Mouse (Mus musculus) right cerebral cortex, postnatal 14 days (tissue): ENCODE measurements around the gene Cxadr.
A peak's percentile ranks its signal among the peaks of the same experiment; 100 is the strongest.

Source experiments
- DNase-seq: peaks from one replicate; pipeline ENCODE4 v3.0.0; 2022

The Cxadr gene

DNA sequence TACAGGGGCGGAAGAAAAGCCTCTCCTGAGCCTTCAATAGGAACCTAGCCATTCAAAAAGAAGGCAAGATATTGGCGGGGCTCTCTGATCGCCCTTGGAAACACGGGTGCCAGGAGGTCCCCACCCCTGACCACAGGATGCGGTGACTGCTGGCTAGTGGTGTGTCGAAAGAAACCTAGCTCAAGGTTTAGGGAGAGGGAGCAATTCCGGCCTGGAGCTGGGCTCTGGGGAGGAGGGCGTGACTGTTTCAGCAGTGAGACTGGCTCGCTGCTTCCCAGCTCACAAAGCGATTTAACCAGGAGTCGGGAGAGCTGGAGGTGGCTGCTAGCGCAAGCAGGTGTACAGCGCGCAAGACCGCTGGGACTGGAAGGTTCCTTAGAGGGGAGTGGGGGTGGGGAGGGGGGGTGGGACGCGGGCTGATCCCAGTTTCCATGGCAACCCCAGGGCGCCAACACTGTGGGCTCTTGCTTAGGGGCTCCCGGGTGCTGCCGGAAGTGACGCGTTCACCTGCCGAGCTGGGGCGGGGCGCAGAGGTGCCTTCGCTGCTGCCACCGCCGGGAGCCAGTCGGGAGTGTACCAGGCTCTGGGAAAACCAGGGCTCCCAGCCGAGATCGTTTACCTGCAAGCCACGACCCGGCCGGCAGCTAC, at the start of gene Cxadr:
Gene Cxadr (plus strand): TSS at position 307 of the 648 bp plus-strand sequence.
- DNase-seq, result peak; percentile 82

DNA sequence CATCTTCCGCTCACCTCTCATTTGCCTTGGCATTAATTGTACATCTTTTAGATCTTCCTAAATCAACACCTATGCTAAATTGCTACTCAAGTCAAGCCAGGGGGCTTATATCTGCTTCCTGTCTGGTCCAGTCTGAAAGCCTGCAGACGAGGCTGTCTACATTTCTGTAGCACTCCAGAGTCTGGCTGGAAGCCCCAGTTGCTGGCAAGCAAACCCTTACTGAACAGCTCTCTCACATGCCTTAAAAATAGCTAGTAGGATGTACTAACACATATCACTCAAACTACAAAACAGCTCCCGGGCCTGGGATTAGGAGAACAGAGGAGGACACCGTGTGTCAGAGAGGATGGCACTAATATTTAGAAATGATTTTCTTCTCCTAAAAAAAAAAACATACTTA, 42.3 kb upstream of the Cxadr start:
- DNase-seq, result peak; percentile 53

DNA sequence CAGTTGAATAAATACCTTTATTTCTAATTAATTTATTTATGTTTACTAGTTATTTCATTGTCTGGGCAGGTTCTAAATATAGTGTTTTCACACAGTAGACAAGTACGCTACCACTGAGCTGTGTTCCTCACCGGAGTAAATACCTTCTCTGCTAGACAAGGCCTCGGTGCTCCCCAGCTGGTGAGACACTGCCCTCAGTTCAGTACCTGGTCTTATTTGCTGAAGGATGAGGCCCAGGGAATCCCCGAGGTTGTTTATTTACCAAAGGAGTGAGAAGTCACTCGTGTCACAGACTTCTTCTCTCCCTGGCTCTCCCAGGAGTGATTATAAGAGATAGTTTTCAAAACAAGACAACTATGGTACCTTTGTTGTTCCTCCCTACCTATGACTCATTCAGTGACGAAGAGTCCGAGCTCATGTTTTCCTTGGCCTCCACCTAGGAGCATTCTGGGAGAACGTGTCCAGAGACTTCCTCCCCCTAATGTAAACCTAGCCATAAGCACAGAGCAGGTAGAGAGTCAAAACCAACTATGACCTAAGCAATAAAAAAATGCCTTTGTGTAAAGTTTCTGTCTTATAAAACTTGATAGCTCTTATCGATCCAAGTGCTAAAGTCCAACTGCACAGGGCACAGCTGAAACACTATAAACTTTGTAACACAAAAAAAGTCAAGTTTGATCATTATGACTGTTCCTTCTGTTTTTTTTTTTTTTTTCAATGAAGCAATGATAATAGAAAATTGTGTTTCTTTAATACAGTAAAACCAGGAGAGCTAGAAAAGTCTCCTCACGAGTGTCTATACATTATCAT, 41.0 kb upstream of the Cxadr start:
- DNase-seq, result no peak

DNA sequence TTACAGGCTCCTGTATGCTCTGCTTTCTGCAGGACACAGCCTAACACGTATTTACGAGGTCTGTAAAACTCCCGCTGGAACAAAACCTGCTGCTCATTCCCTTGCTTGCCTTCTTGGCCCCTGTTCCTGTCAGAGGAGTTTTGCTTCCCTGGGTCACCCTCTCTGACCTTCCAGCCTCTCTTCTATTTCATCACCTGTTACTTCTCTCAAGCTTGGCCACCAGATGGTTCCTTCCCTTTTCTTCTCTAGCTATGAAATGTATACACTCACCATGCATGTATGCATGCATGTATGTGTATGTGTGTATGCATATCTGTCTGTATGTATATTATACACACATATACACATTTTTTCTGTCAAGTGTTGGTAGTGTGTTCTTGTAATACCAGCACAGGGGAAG, 39.8 kb upstream of the Cxadr start:
- DNase-seq, result no peak

DNA sequence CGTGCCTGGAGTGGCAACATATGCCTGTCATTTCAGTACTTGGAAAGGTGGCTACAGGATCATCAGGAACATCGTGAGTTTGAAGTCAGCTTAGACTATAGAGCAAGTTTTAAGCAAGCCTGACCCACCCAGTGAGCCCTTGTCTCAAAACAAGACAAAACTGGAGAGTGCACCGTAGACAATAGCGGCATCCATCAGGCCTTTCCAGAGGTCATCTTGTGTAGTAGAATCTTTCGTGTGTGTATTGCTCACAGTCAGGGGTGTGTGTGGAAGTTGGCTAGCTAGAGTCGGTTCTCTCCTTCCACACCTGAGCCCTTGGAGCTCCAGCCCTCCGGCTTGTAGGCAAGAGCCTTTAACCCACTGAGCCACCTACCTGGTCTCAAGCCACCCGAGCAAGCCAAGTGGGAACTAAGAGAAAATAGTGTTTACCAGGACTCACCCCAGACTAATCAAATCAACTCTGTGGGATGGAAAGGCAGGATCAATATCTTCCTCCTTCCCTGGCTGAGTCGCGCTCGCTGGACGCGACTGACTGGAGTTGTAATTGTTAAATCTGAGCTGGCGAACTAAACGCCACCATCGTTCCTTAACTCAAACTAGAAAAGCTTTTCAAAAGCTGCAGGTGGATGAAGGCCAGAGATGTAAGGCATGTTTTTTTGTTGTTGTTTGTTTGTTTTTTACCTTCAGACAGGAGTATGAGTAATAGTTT, 36.7 kb upstream of the Cxadr start:
- DNase-seq, result no peak

DNA sequence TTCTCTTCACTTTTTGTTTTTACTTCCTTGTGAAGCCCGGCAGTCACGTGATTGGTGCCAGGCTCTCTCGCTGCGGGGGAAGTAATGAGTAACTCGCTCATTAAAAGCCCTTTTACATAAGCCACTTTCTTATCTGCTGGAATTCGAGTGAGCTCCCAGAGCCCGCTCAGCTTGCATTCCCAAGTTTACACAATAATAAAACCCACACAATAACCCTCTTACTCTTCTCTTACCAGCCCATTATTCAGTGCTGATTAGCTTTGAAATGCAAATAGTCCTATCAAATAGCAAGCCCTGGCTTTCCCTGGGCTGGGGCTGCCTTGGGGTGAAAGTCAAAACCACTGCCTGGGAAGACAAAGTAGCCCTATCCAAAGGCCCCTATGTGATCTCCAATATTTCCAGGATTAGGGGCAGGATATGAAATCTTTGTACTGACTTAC, 36.1 kb upstream of the Cxadr start:
- DNase-seq, result peak; percentile 24

DNA sequence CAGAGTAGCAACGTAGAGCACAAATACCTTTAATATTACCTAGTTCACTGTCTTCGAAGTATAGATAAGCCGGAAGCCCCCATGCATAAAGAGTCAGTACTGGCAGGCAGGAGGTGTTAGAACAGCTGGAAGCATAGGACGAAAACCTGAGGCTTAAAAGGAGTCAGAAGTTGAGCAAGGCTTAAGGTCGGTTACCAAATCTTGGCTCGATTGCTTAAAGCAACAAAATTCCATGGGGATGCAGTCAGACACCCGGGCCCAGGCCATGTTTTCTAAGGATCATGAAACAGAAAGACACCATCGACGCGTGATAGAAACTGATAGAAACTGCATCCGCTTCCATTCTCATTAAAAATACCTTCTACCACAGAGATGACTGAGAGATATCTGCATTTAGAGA, 35.5 kb upstream of the Cxadr start:
- no peak for DNase-seq

DNA sequence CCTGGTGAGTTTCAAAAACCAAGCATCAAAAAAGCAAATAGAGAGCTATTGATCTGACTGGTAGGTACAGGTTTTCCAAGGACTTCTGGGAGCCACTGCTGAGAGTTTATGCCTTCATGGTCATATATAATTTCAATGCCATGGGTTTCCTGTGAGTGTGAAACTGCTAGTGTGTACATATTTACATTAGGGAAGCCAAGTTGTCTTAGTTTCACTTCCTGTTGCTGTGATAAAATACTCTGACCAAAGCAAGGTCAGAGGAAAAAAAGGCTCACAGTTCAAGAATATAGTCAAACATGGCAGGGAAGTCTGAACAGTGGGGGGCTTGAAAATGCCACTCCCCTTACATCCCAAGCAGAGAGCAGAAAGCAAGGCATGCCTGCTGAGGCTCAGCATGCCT, 33.8 kb upstream of the Cxadr start:
- DNase-seq, result no peak

DNA sequence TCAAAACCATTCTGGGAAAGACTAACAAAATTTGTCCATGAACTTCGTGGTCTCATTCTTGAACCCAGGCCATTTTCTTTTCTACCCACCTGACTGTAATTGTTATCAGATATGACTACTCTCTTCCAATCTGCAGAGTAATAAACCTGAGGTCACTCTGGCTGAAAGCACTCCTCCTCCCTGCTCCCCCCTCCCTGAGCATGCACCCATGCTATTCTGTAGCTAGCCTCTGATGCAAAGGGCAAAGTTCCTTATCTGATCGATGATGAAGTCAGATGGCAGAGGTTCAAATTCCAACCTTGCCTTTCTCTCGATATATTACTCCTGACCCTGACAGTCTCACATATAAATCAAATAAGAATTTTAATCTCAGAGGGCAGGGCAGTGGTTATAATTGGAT, 33.1 kb upstream of the Cxadr start:
- no peak for DNase-seq

DNA sequence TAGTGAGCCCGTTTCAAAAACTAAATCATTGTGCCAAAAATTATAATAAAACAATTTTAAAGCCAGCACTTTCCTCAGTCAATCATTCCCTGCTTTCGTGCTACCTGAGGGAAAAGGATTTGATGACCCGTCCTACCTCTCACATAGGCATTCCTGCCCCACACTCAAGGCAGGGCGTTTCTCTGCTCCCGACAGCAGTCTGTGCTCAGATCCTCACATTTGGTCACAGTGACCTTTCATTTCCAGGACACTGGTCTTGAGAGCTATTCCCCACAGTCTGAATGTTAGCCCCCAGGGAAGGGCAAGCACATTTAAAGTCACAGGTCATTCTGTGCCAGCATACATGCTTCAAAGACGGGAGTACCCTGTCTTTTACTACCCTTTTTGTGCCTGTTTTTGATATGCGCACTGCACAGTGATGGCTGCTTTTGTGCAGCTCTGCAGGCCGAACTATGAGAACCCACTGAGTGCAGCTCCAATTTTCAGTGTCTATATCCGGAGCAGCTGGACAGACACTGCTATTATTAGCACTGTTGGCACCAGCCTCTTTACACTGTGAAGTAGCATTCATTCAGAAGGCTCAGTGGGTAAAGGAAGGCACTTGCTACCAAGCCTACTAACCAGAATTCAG, 26.3 kb upstream of the Cxadr start:
- DNase-seq, result no peak

DNA sequence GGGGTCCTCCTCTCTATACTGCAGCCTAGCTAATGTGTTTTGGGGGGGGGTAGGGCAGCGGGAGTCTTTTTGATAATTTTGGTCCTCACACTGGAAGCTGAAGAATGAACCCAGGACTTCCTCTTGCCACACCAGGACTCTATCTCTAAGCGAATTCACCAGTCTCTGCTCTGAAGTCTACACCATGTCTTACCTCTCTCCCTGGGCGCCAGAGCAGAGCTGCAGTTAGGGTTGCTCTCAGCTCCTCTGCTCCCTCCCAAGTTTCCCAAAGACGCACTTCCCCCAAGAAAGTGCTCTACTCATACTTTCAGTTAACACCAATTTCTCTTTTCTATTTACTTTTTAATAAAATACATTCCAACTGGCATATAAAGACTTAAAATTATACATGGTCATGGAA, 23.7 kb upstream of the Cxadr start:
- DNase-seq, result no peak

DNA sequence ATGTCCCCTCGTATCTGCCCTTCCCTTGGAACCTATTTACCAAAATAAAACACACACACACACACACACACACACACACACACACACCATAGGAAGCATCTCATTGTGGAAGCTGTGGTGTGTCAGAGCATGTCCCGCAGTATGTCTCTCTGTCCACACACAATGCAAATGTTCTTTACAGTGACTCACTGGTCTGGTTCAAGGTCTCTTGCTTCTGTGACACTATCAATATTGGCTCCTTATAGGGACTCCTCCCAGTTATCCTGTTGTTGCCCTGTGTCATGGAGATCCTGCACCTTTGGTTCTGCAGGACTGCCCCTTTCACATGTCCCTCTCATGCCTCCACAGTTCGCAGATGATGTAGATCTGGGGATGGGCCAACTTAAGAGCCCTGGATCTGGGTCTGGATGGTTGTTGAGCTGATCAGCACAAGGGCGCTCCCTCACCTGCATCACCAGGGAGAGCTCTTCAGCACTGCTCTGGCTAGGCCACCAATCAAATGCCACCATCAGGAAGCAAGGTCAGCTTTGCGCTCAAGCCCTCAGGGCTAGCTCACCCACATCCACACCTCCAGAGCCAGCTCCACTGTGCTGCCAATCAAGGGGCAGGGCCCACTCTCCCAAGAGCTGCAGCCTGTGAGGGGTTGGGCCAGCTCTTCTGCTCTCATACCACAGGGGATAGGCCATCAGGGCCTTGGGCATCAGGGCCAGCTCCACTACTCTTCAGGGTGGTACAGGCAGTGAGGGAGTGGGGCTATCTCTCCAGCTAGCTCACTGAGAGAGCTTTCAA, 21.0 kb upstream of the Cxadr start:
- no peak for DNase-seq

DNA sequence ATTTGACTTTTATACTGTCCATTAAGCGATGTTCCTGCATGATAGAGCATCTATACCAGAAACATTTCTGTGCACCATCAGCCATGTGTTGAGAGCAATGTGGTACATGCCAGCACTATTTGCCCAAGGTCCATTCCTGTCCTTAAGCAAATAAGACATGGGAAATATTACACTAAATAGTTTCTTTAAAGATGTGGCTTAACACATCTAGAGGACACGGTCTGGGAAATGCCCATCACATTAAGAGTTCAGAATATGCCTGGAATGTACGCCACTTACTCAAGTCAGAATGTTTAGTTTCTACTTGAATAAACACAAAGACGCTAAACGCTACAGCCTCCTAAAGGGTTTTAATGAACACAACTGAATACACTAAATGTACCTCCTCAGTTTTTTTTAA, 18.1 kb upstream of the Cxadr start:
- DNase-seq, result no peak

DNA sequence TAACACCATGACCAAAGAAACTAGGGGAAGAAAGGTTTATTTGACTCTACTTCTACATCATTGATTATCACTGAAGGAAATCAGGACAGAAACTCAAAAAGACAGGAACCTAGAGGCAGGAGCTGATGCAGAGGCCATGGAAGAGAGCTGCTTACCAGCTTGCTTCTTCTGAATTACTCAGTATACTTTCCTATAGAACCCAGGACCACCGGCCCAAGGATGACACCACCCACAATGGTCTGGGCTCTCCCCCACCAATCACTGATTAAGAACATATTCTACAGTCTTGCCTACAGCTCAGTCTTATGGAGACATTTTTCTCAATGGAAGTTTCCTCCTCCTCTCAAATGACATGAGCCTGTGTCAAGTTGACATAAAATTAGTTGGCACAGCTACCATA, 7.2 kb upstream of the Cxadr start:
- DNase-seq, result no peak

DNA sequence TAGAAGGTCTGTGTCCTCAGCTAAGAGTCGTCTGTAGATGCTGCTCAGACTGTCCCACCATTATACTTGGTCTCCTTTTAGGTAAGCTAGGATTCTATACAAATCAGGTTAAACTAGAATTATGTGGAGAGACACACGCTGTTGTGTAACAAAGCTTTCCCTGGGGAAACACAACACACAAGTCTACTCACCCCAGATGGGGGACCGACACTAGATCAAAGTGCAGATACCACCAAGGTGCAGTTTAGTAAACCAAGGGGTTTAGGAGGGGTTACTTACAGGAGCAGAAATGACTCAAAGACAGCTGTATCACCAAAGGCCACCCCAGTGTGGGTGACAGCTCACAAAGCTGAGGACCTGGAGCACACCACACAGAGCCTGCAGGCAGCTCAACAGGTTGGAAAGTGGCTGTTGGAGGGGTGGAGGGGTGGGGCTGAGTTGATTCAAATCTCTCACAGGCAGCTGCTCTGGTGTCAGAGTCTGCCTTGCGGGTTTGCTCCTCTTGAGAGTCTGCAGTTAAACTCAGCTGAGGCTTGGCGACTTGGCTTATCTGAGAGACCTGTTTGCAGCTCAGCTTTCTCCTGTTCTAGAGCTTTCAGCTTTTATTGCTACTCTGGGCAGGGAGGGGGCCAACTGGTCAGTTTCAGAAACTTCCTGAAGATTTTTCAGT, 6.5 kb upstream of the Cxadr start:
- DNase-seq, result no peak

DNA sequence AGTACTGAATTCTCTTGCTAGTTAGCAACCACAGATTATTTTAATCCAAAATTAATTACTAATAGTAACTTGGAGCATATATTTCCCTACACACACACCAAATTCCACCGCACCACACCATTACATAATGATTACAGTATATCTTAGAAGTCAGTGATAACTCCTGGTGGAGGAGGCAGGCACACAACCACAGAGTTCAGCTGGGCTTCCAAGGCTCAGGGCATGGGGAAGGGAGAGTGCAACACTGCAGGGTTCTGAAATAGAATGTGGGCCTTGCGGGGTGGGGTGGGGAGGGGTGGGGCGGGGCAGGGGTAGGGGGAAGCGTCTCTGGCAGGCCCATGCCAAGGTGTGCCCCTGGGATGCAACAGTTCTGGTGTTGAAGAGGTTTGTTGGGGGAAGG, 5.7 kb upstream of the Cxadr start:
- no peak for DNase-seq

DNA sequence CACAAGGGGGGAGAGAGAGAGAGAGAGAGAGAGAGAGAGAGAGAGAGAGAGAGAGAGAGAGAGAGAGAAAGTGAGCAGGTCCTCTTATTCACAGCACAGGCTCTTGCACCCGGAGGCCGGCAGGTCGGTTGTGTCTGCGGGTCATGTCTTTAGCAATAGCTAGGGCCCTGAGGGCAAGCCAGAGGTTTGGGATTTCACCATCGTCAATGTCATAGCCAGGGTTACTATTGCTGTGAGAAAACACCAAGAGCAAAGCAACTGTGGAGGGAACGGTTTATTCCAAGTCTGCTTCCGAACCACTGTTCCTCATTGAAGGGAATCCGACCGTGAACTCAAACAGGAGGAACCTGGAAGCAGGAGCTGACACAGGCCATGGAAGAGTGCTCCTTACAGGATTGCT, 5.2 kb upstream of the Cxadr start:
- DNase-seq, result no peak

DNA sequence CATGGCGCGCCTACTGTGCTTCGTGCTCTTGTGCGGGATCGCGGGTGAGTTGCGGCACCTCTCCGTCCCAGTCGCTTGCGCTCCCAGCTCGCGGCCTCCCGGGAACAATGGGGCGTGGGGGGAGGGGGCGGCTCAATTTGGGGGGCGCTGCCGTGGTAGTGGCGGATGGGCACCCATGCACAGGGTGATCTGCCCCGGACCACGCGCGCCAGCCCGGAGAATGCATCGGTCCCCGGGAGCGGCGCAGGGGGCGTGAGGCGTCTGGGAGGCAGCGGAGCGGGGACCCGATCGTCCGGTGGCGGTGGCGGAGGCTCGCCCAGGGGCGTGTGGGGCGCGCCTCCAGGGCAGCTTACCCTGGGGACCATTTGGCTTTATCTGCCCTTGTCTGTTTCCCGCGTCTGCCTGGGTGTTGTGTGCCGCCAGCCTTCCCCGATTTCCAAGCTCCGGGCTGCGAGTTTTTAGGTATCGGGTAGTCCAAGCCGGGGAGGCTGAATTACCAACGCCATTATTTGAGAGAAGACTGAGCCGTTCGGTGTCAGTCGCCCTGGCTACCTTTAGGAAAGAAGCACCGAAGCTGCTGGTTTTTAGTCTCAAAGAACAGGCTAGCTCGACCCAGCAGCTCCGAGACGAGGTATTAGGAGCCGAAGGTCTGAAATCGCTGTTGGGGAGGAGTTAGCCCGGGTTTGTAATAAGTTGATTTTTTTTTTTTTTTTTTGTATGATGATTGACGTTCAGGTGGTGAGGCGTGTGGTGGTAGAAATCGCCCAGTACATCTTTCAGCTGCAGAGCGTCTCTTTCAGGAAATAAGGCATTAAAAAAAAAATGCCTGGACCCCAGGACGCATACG, 765 bp downstream of the Cxadr start:
- DNase-seq, result peak; percentile 38

DNA sequence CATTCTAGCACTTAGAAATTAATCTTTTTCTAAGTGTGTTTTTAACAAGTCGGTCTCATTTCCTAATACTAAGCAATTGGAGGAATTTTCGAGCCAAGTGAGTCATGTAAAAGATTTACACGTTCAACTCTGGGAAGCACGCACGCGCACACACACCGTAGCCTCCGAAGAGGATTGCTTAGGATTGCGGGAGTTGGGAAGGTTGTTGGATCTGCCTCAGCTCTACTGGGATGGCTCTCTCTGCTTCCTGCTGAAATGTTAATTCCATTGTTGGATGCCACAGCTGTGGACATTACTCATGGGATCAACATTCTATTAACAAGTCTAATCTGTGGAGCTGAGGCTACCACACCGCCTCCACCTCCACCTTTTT, 1.4 kb downstream of the Cxadr start:
- peak; percentile 39 for DNase-seq

DNA sequence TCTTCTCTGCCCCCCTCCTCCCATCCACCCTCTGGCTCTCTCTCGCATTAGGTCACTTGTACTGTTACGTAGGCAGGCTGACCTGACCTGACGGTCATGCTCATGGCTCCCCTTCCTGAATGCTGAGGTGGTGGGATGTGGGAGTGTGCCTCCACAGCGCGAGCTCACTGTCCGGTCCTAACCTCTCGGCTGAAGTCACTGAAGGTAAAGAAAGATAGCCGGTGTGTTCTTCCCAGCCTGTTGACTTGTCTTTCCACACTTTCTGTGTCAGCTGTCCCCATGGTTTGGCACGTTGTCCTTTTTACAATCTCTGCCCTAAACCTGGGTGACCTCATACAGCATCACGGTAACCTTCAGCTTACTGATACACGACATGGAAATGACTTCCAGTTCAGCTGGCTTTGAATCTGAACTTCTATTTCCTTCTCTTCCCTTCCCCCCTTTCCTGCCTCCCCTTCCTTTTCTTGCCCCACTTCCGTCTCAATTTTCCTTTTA, 4.4 kb downstream of the Cxadr start:
- no peak for DNase-seq

DNA sequence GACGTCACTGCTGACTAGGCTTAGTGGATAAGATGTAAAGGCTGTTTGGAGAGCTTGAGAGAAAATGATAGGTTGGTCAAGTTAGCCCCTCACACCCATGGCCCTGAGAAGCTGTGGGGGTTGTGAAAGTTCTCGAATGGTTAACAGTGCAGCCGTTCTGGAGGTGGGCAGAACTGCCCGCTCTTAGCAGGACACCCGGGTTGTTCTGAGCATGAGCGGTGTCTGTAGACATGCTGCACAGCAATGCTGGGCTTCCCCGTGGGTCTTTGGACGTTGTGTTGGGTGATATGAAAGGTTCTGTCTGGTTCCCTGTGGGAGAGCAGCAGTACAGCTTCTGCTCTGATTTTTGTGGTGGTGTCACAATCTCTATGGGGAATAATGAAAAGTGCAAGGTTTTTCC, 5.3 kb downstream of the Cxadr start:
- no peak for DNase-seq
